16 mouse cellular contexts compared by ENCODE assay signal in the genomic region with DNA sequence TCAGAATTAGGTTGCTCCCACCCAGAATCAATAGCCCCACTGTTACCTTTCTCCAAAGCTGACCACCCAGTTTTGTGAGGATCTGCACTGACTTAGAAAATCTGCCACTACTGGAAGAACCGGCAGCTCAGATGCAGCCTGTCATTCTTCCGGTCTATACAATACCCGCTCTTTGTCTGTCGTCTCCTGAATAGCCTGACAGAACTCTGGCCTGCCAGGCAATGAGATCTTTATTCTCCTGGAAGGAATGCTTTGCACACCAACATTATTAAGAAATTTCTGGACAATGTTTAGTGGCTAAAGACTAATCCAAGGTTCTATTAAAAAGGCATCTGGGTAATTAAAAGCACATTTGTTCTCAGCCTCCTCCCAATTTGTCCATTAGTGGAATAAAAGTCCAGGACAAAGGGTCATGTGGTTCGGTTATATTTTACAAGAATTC.
DNase-seq lines count a peak whose midpoint lies in the region; ATAC-seq and TF ChIP-seq lines count a peak whose summit lies in the region.
"Had no signal": no experiment of that assay in that cellular context is flagged by ENCODE, and none has a peak within 500 bp of the region (broad histone marks: within the 10 kb centered on the region; RNA-seq: fewer than 3 reads in every experiment).

No protein-coding gene starts in this region.

- H3K27me3 ChIP-seq in hindbrain, embryonic 10.5 days (ENCODE audit: insufficient read depth, poor library complexity, severe bottlenecking): peaks cover 4% of the 10 kb centered on the region; the same call in 1 of the 2 replicates
- H3K27me3 ChIP-seq in hindbrain, embryonic 13.5 days: peaks cover 6% of the 10 kb centered on the region
- H3K27me3 ChIP-seq in forebrain, postnatal 0 days (ENCODE audit: insufficient read depth, low read length): no peaks in the 10 kb centered on the region
- peaks cover 52% of the 10 kb centered on the region for H3K27me3 ChIP-seq in midbrain, embryonic 12.5 days
- H3K27me3 ChIP-seq: CH12.LX; embryonic facial prominence, embryonic 15.5 days; limb, embryonic 15.5 days; Patski had no signal

- DNase-seq in hindbrain, embryonic 10.5 days (ENCODE audit: low spot score): peak; percentile 34
- peak; percentile 37 for DNase-seq in embryo, embryonic 9.5 days (ENCODE audit: extremely low spot score)
- no peak for DNase-seq in forebrain, postnatal 0 days
- no peak for DNase-seq in ovary, postnatal 36 days (ENCODE audit: low spot score)
- no peak for DNase-seq in heart, adult 9 months (ENCODE audit: low spot score in 2 of 2)
- DNase-seq: cerebellum, adult 8-10 months; kidney, postnatal 14 days; layer of hippocampus, postnatal 36 days; lung, adult 2 months had no signal

- WGBS in hindbrain, embryonic 10.5 days: 24% methylated on average over 5 of the region's 5 CpGs
- 19% methylated on average over 5 of the region's 5 CpGs for WGBS in hindbrain, embryonic 13.5 days
- 10% methylated on average over 5 of the region's 5 CpGs for WGBS in forebrain, postnatal 0 days
- WGBS in midbrain, embryonic 12.5 days: 13% methylated on average over 5 of the region's 5 CpGs

- H3K36me3 ChIP-seq in hindbrain, embryonic 10.5 days: no peaks in the 10 kb centered on the region
- no peaks in the 10 kb centered on the region for H3K36me3 ChIP-seq in hindbrain, embryonic 13.5 days
- no peaks in the 10 kb centered on the region for H3K36me3 ChIP-seq in forebrain, postnatal 0 days (ENCODE audit: insufficient read depth)
- H3K36me3 ChIP-seq in midbrain, embryonic 12.5 days: no peaks in the 10 kb centered on the region
- H3K36me3 ChIP-seq: embryonic facial prominence, embryonic 15.5 days; limb, embryonic 15.5 days had no signal

- no peaks in the 10 kb centered on the region for H3K9me3 ChIP-seq in hindbrain, embryonic 10.5 days
- H3K9me3 ChIP-seq in hindbrain, embryonic 13.5 days: no peaks in the 10 kb centered on the region
- no peaks in the 10 kb centered on the region for H3K9me3 ChIP-seq in forebrain, postnatal 0 days (ENCODE audit: low read length)
- H3K9me3 ChIP-seq in midbrain, embryonic 12.5 days: no peaks in the 10 kb centered on the region
- H3K9me3 ChIP-seq: embryonic facial prominence, embryonic 15.5 days; limb, embryonic 15.5 days had no signal

- H3K4me1 ChIP-seq in hindbrain, embryonic 10.5 days (replicated peaks): peaks cover 26% of the 10 kb centered on the region; the same call in 1 of the 2 replicates
- H3K4me1 ChIP-seq in hindbrain, embryonic 13.5 days (replicated peaks): peaks cover 5% of the 10 kb centered on the region
- no peaks in the 10 kb centered on the region for H3K4me1 ChIP-seq in forebrain, postnatal 0 days (ENCODE audit: insufficient read depth)
- peaks cover 16% of the 10 kb centered on the region for H3K4me1 ChIP-seq in midbrain, embryonic 12.5 days

- no peak overlapping the region for H3K4me2 ChIP-seq in hindbrain, embryonic 13.5 days
- no peak overlapping the region for H3K4me2 ChIP-seq in forebrain, postnatal 0 days (ENCODE audit: low read depth)
- H3K4me2 ChIP-seq in midbrain, embryonic 12.5 days (replicated peaks): no peak overlapping the region
- H3K4me2 ChIP-seq: embryonic facial prominence, embryonic 15.5 days; limb, embryonic 15.5 days had no signal

- ATAC-seq in hindbrain, embryonic 13.5 days (ENCODE audit: low FRiP score): no peak
- ATAC-seq in forebrain, postnatal 0 days: peak; percentile 34; the same call in 1 of the 2 replicates
- peak; percentile 81 for ATAC-seq in midbrain, embryonic 12.5 days (ENCODE audit: low FRiP score, low read depth)
- ATAC-seq in activated CD4-positive, CD25-positive, alpha-beta regulatory T cell, adult 4 months: no peak
- ATAC-seq: Patski had no signal

- H3K4me3 ChIP-seq in hindbrain, embryonic 10.5 days: no peak overlapping the region
- H3K4me3 ChIP-seq in hindbrain, embryonic 13.5 days: no peak overlapping the region
- H3K4me3 ChIP-seq in forebrain, postnatal 0 days (ENCODE audit: low read depth, low read length): no peak overlapping the region
- no peak overlapping the region for H3K4me3 ChIP-seq in midbrain, embryonic 12.5 days
- H3K4me3 ChIP-seq: embryonic facial prominence, embryonic 15.5 days; limb, embryonic 15.5 days had no signal

- peak overlapping the region; percentile 71 for H3K27ac ChIP-seq in hindbrain, embryonic 10.5 days
- no peak overlapping the region for H3K27ac ChIP-seq in hindbrain, embryonic 13.5 days
- H3K27ac ChIP-seq in forebrain, postnatal 0 days (ENCODE audit: low read depth, low read length): no peak overlapping the region
- no peak overlapping the region for H3K27ac ChIP-seq in midbrain, embryonic 12.5 days (replicated peaks)
- H3K27ac ChIP-seq: embryonic facial prominence, embryonic 15.5 days; limb, embryonic 15.5 days had no signal

- no peak overlapping the region for H3K9ac ChIP-seq in hindbrain, embryonic 13.5 days
- H3K9ac ChIP-seq in forebrain, postnatal 0 days: no peak overlapping the region
- no peak overlapping the region for H3K9ac ChIP-seq in midbrain, embryonic 12.5 days (replicated peaks)
- H3K9ac ChIP-seq: embryonic facial prominence, embryonic 15.5 days; limb, embryonic 15.5 days had no signal

- TF ChIP-seq CTCF in forebrain, postnatal 0 days (IDR thresholded peaks at IDR 0.05; ENCODE audit: low read depth): no peak

Comparison
In these comparisons a context has a peak if more than half of its experiments do, and no peak if none do; other contexts are left out.
1. DNase-seq: peak in hindbrain, embryonic 10.5 days (single experiment) and embryo, embryonic 9.5 days (single experiment); none in forebrain, postnatal 0 days (single experiment), ovary, postnatal 36 days (single experiment) and heart, adult 9 months (0 of 2).
2. ATAC-seq: peak in forebrain, postnatal 0 days (single experiment) and midbrain, embryonic 12.5 days (single experiment); none in hindbrain, embryonic 13.5 days (single experiment) and activated CD4-positive, CD25-positive, alpha-beta regulatory T cell, adult 4 months (single experiment).